Mouse (Mus musculus): ENCODE data around the gene Fam222a. TPM values are rescaled to one million over a fixed set of nuclear protein-coding genes. Genes with fewer than 3 reads are reported as not detected.

Fam222a gene
- polyA plus RNA-seq, 1 experiment from 2014 or later, result 0.63 TPM

DNA sequence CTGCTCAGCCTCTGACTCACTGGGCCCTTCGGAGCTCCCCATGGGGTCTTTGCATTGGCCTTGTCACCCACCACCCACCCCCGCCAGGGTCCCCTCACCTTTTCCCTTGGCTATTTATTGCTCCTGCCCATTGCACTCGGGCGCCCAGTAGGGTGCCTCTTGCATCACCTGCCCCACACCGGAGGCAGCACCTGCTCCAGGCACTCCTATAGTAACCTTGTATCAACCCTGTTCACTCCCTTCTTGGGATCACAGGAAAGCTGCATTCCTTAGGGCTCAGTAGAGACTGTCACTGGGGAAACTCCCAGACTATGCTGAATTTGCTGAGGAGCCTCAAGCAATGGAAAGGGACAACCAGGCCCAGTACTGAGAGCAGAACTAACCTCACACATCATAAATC lies 6.9 kb upstream of the Fam222a start:
- Histone ChIP-seq H3K4me2 (peak overlapping the region; percentile 47), H3K9me3 (replicated peaks) (peaks cover 12% of the 10 kb centered on the region), H3K27me3 (replicated peaks) (peaks cover 11% of the 10 kb centered on the region), H3K9ac (no peak overlapping the region), H3K4me3 (no peak overlapping the region), H3K27ac (ENCODE audit: poor library complexity, severe bottlenecking) (no peak overlapping the region), H3K36me3 (no peaks in the 10 kb centered on the region), H3K4me1 (replicated peaks) (peaks cover 27% of the 10 kb centered on the region)
- WGBS, result 47% methylated on average over 5 of the region's 5 CpGs
- no peak for ATAC-seq (ENCODE audit: insufficient number of reproducible peaks, low FRiP score)

- Histone ChIP-seq H3K4me3 (no peak overlapping the region), H3K36me3 (no peaks in the 10 kb centered on the region), H3K9me3 (replicated peaks) (peaks cover 12% of the 10 kb centered on the region), H3K27ac (ENCODE audit: poor library complexity, severe bottlenecking) (no peak overlapping the region), H3K27me3 (replicated peaks) (peaks cover 23% of the 10 kb centered on the region), H3K4me2 (no peak overlapping the region), H3K4me1 (replicated peaks) (peaks cover 29% of the 10 kb centered on the region), H3K9ac (no peak overlapping the region)
- 90% methylated on average over 7 of the region's 7 CpGs for WGBS
- no peak for ATAC-seq (ENCODE audit: insufficient number of reproducible peaks, low FRiP score)
Observed at GRCm38 (mm10) chr5:114563994-114564393, 3.8 kb upstream of the Fam222a start.

DNA sequence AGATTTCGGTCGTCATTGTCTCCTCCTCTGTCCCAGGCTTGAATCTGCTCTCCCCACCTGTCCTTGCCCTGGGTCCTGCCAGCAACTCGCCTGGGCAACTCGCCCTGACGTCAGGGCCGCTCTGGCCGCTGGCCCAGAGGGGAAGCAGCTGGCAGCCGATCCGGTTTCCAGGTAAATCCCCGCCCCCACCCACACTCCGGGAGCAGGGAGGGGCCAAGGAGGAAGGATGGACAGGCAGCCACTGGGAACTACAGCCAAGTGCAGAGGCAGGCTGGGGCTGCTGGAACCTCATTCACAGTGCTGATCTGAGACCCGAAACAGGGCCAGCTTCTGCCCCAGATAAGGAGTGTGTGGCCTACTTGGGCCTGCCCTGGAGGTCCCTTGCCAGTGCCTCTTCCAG lies 2.5 kb upstream of the Fam222a start:
- Histone ChIP-seq H3K4me3 (no peak overlapping the region), H3K27me3 (replicated peaks) (peaks cover 34% of the 10 kb centered on the region), H3K4me1 (replicated peaks) (peaks cover 39% of the 10 kb centered on the region), H3K9ac (no peak overlapping the region), H3K36me3 (no peaks in the 10 kb centered on the region), H3K9me3 (replicated peaks) (peaks cover 12% of the 10 kb centered on the region), H3K27ac (ENCODE audit: poor library complexity, severe bottlenecking) (no peak overlapping the region), H3K4me2 (peak overlapping the region; percentile 18)
- no peak for ATAC-seq (ENCODE audit: insufficient number of reproducible peaks, low FRiP score)
- 8% methylated on average over 12 of the region's 12 CpGs for WGBS

DNA sequence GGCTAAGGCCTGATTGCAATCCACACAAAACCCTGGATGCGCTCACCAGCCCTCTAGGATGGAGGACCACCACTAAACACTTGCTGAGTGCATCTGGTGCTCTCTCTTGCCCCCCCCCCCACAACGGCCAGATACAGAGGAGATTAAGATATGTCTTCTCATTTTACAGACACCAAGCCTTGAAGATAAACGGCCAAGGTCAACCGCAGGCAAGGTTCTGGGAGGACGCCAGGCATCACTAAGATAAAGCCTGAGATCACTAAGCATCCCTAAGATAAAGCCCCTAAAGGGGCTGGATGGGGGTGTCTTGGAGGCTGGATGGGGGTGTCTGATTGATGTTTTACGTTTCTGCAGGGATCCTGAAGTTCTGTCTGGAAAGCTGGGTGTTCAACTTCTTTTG lies 2.1 kb upstream of the Fam222a start:
- Histone ChIP-seq H3K27ac (ENCODE audit: poor library complexity, severe bottlenecking) (no peak overlapping the region), H3K36me3 (no peaks in the 10 kb centered on the region), H3K9me3 (replicated peaks) (peaks cover 12% of the 10 kb centered on the region), H3K4me2 (peak overlapping the region; percentile 18), H3K9ac (no peak overlapping the region), H3K4me3 (no peak overlapping the region), H3K4me1 (replicated peaks) (peaks cover 39% of the 10 kb centered on the region), H3K27me3 (replicated peaks) (peaks cover 39% of the 10 kb centered on the region)
- ATAC-seq (ENCODE audit: insufficient number of reproducible peaks, low FRiP score), result no peak
- WGBS, result 27% methylated on average over 6 of the region's 6 CpGs

DNA sequence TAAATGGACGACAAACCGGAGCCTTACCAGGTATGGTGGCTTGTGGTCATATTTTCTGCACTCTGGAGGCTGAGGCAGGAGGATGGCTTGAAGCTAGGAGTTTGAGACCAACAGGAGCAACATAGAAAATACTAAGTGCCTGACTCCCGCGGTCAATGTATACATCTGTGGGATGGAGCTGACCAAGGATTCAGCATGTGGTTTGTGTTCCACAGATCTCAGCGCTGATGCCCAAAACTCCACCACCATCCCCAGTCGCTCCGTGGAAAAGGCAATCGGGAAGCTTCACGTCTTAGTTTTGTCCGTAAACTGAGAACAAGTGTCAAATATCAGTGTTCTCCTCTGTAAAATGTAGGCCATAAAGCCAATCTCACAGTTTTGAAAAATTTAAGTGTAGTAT lies 1.4 kb upstream of the Fam222a start:
- Histone ChIP-seq H3K27me3 (replicated peaks) (peaks cover 46% of the 10 kb centered on the region), H3K9ac (no peak overlapping the region), H3K4me1 (replicated peaks) (peaks cover 43% of the 10 kb centered on the region), H3K27ac (ENCODE audit: poor library complexity, severe bottlenecking) (no peak overlapping the region), H3K4me3 (no peak overlapping the region), H3K4me2 (peak overlapping the region; percentile 99; the same call in 1 of the 2 replicates), H3K36me3 (no peaks in the 10 kb centered on the region), H3K9me3 (replicated peaks) (peaks cover 12% of the 10 kb centered on the region)
- ATAC-seq (ENCODE audit: insufficient number of reproducible peaks, low FRiP score), result no peak
- 79% methylated on average over 10 of the region's 10 CpGs for WGBS

- Histone ChIP-seq H3K36me3 (no peaks in the 10 kb centered on the region), H3K27ac (ENCODE audit: poor library complexity, severe bottlenecking) (0 out of 2 replicates have a peak overlapping the region, but pooled peaks have one; percentile 28), H3K27me3 (replicated peaks) (peaks cover 52% of the 10 kb centered on the region), H3K4me1 (replicated peaks) (peaks cover 49% of the 10 kb centered on the region), H3K4me2 (peak overlapping the region; percentile 99), H3K9me3 (replicated peaks) (peaks cover 12% of the 10 kb centered on the region), H3K4me3 (peak overlapping the region; percentile 79), H3K9ac (peak overlapping the region; percentile 75)
- ATAC-seq (ENCODE audit: insufficient number of reproducible peaks, low FRiP score), result peak; percentile 87
- WGBS, result under 1% methylated on average over 50 of the region's 52 CpGs
Observed at GRCm38 (mm10) chr5:114567075-114567517, 720 bp upstream of the Fam222a start.

GRCm38 (mm10) chr5:114568818-114569217 lies 1.0 kb downstream of the Fam222a start:
- no peaks in the 10 kb centered on the region for H3K36me3 ChIP-seq
- ATAC-seq (ENCODE audit: insufficient number of reproducible peaks, low FRiP score), result no peak
- 36% methylated on average over 5 of the region's 5 CpGs for WGBS
- no peak overlapping the region; the same call in 1 of the 2 replicates for H3K9ac ChIP-seq
- peaks cover 4% of the 10 kb centered on the region for H3K9me3 ChIP-seq (replicated peaks)
- H3K27ac ChIP-seq (ENCODE audit: poor library complexity, severe bottlenecking), result no peak overlapping the region
- peak overlapping the region; percentile 79 for H3K4me3 ChIP-seq
- H3K4me1 ChIP-seq (replicated peaks), result peaks cover 54% of the 10 kb centered on the region
- H3K27me3 ChIP-seq (replicated peaks), result peaks cover 69% of the 10 kb centered on the region
- H3K4me2 ChIP-seq, result peak overlapping the region; percentile 99

DNA sequence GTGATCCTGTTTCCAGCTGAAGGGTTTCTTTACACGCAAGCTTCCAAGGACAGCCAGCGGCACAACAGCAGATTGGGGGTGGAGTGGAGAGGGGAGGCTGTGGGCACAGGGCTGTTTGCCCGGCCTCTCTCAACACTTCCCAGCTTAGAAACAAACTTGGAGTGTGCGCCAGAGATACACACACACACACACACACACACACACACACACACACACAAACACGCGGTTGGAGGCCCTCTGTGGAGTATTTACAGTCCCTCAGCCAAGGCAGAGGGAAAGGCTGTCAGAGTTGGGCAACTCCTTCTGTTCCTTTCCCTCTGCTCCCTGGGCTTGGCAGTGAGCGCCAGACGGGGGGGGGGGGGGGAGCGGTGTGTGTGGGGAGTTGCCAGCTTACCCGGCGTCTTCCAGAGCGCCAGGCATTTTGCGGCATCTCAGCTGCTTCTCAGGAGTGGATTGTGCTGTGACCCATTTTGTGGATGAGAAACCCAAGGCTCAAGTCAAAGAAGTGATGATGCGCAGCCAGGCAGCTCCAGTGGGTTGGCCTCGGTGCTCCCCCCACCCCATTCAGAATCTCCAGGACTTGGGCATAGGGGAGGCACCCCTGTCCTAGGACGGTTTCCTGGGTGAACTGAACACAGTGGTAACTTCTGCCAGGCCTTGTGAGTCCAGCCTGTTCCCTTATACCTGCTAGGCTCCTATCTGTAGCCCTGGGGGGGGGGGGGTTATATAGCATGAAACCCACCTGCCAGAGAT lies 2.3 kb downstream of the Fam222a start:
- no peak overlapping the region for H3K4me3 ChIP-seq
- no peak overlapping the region for H3K27ac ChIP-seq (ENCODE audit: poor library complexity, severe bottlenecking)
- peaks cover 66% of the 10 kb centered on the region for H3K4me1 ChIP-seq (replicated peaks)
- peaks cover 75% of the 10 kb centered on the region for H3K27me3 ChIP-seq (replicated peaks)
- peak overlapping the region; percentile 99 for H3K4me2 ChIP-seq
- ATAC-seq (ENCODE audit: insufficient number of reproducible peaks, low FRiP score), result no peak
- 36% methylated on average over 13 of the region's 16 CpGs for WGBS
- H3K9me3 ChIP-seq (replicated peaks), result no peaks in the 10 kb centered on the region
- H3K36me3 ChIP-seq, result no peaks in the 10 kb centered on the region
- no peak overlapping the region for H3K9ac ChIP-seq

DNA sequence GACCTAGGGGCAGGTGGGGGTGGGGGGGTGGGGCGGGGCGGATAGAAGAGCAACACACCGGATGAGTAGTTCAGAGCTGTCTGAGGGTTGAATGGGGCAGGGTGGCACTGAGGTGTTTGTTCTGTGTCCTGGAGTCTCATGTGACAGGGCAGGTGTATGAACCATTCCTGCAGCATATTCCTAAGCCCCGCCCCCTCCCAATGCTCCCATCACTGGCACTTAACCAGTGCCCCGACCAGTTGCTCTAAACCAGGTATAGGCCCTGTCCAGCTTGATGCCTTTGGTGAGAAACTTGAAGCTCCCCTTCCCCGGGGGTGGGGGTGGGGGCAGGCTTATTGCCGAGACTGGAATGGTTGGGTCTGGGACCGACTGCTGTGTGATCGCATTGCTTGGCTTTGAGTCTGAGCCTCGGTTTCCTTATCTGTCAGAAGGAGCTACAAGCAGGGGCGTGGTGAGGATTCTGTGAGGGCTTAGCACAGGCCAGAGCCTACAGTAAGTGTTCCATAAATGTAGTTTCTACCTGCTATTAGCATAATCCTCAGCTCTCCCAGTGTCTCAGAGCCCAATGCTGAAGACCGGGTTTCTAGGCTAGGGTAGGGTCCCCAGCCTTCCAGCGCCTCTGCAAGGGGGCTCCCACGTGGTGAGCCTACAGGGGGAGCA lies 3.1 kb downstream of the Fam222a start:
- no peaks in the 10 kb centered on the region for H3K9me3 ChIP-seq (replicated peaks)
- H3K27me3 ChIP-seq (replicated peaks), result peaks cover 70% of the 10 kb centered on the region
- no peak overlapping the region for H3K27ac ChIP-seq (ENCODE audit: poor library complexity, severe bottlenecking)
- H3K4me1 ChIP-seq (replicated peaks), result peaks cover 65% of the 10 kb centered on the region
- 0 out of 2 replicates have a peak overlapping the region, but pooled peaks have one; percentile 42 for H3K9ac ChIP-seq
- peak overlapping the region; percentile 41 for H3K4me3 ChIP-seq
- no peaks in the 10 kb centered on the region for H3K36me3 ChIP-seq
- 8% methylated on average over 14 of the region's 14 CpGs for WGBS
- no peak for ATAC-seq (ENCODE audit: insufficient number of reproducible peaks, low FRiP score)
- peak overlapping the region; percentile 75 for H3K4me2 ChIP-seq

DNA sequence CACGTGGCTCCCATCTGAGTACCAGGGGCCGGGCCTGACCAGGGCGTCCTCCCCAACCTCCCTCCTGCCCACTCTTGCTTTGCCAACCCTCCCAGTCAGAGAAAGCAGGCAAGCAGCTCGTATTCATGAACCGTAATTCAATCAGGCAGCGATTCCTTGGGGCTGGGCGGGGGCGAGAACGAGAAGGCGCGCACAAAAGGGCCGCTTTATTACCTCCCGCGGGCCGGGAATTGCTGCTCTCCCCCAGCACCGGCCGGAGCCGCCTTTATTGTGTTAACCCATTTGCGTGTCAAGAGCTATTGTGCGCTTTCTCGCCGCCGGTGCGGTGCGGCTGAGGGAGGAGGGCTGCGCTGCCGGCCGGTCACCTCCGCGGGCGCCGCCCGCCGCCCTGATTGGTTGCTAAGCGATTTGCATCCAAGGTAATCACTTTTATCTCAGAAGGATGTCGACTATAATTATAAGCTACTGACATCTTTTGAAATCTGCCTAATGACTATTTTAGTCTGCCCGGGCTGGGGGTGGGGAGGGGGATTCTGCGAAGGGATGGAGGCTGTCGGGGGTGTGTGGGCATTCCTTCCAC lies 3.7 kb downstream of the Fam222a start:
- Histone ChIP-seq H3K9ac (peak overlapping the region; percentile 42; the same call in 1 of the 2 replicates), H3K27me3 (replicated peaks) (peaks cover 69% of the 10 kb centered on the region), H3K4me2 (peak overlapping the region; percentile 75), H3K4me1 (replicated peaks) (peaks cover 65% of the 10 kb centered on the region), H3K36me3 (no peaks in the 10 kb centered on the region), H3K9me3 (replicated peaks) (no peaks in the 10 kb centered on the region), H3K4me3 (peak overlapping the region; percentile 41), H3K27ac (ENCODE audit: poor library complexity, severe bottlenecking) (no peak overlapping the region)
- no peak for ATAC-seq (ENCODE audit: insufficient number of reproducible peaks, low FRiP score)
- 1% methylated on average over 39 of the region's 39 CpGs for WGBS

DNA sequence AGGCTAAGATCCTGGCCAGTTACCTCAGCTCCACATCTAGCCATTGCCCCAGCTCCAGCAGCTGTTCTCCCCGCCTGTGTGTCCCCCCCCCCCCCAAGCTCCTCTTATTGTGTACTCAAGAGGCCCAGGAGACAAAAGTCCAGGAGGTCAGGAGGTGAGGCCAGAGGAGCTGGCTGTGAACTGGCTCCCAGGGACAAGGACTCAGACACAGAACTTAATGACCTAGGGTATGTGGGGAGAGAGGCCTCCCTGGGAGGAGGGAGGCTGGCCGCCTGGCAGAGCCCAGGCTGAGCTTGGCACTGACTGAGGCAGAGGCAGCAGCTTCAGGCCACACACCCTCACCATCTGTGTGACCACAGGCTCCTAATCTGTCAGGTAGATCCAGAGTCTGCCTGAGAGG lies 5.2 kb downstream of the Fam222a start:
- no peaks in the 10 kb centered on the region for H3K9me3 ChIP-seq (replicated peaks)
- WGBS, result 61% methylated on average over 2 of the region's 2 CpGs

More for the DNA sequence above, 5.2 kb downstream of the Fam222a start:
- Histone ChIP-seq H3K9ac (no peak overlapping the region), H3K27me3 (replicated peaks) (peaks cover 68% of the 10 kb centered on the region), H3K4me1 (replicated peaks) (peaks cover 62% of the 10 kb centered on the region), H3K27ac (ENCODE audit: poor library complexity, severe bottlenecking) (no peak overlapping the region), H3K36me3 (no peaks in the 10 kb centered on the region), H3K4me2 (no peak overlapping the region), H3K4me3 (no peak overlapping the region)
- no peak for ATAC-seq (ENCODE audit: insufficient number of reproducible peaks, low FRiP score)

Data from heart, embryonic 12.5 days (tissue).